Mouse (Mus musculus) E14TG2a.4 (cell line): Measurements from ENCODE around the gene Scgb1a1.

Experiments used
- H3K27me3 ChIP-seq: 2 replicates; pipeline ENCODE4 v1.6.1; 2014; ENCODE audit warnings: low read length, control low read depth; ENCODE audit not compliant: insufficient read depth
- H3K36me3 ChIP-seq: 2 replicates; pipeline ENCODE4 v1.6.1; 2014; ENCODE audit warnings: low read length, control low read depth; ENCODE audit not compliant: insufficient read depth
- H3K4me1 ChIP-seq: replicated peaks from 2 replicates; pipeline ENCODE4 v1.6.1; 2014; ENCODE audit warnings: low read depth, low read length, control low read depth
- H3K4me3 ChIP-seq: replicated peaks from 2 replicates; pipeline ENCODE4 v1.5.1; 2014; ENCODE audit warnings: mild to moderate bottlenecking, low read length
- H3K9me3 ChIP-seq: 2 replicates; pipeline ENCODE4 v1.6.1; 2014; ENCODE audit warnings: low read length, control low read depth
- CTCF ChIP-seq: conservative IDR thresholded peaks from 2 replicates; pipeline ENCODE4 v1.5.1; 2014; ENCODE audit warnings: low read length
- NANOG ChIP-seq: IDR thresholded peaks from 2 replicates; pipeline ENCODE4 v1.6.1; 2014; ENCODE audit warnings: borderline replicate concordance, low read length, mixed read lengths
- POU5F1 ChIP-seq: IDR thresholded peaks from 2 replicates; pipeline ENCODE4 v1.6.1; 2014; ENCODE audit warnings: low read length, borderline replicate concordance

Scgb1a1 gene

DNA sequence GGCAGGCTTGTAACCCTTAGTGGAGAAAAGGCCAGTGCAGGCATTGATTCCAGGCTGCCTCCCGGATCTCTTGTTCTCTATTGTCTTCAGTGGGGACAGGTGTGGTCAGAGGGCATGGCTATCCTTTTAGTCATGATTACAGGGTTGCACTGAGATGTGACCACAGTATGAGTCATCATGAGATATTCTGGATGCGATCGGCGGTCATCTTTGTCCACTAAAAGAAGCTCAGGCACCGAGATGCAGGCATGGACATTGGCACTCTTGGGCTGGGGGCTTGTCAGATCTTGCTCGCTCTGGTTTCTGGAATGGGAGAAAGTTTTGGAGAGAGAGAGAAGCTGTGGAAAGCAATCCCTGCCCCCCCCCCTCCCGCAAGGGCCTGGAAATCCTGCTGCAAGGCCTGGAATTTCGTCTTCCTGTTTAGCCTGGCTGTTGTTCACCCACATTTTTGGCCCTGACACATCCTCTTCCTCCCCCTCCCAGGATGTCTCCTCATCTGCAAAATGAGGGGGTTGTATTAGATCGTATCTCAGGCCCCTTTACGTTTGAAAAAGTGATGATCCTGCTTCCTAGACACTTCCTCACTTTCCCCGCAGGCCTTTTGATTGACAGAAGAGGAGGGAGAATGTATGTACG lies 13.9 kb downstream of the Scgb1a1 start:
- Histone ChIP-seq H3K36me3 (no peaks in the 10 kb centered on the region), H3K9me3 (no peaks in the 10 kb centered on the region), H3K4me3 (peak overlapping the region; percentile 24), H3K4me1 (peaks cover 63% of the 10 kb centered on the region), H3K27me3 (no peaks in the 10 kb centered on the region)
- TF ChIP-seq CTCF (no peak), POU5F1 (no peak), NANOG (no peak)

- Histone ChIP-seq H3K4me1 (peaks cover 52% of the 10 kb centered on the region), H3K36me3 (no peaks in the 10 kb centered on the region), H3K9me3 (no peaks in the 10 kb centered on the region), H3K4me3 (no peak overlapping the region), H3K27me3 (no peaks in the 10 kb centered on the region)
- TF ChIP-seq NANOG (no peak), CTCF (no peak), POU5F1 (no peak)
Measured at GRCm38 (mm10) chr19:9072157-9072530, 15.6 kb downstream of the Scgb1a1 start.

DNA sequence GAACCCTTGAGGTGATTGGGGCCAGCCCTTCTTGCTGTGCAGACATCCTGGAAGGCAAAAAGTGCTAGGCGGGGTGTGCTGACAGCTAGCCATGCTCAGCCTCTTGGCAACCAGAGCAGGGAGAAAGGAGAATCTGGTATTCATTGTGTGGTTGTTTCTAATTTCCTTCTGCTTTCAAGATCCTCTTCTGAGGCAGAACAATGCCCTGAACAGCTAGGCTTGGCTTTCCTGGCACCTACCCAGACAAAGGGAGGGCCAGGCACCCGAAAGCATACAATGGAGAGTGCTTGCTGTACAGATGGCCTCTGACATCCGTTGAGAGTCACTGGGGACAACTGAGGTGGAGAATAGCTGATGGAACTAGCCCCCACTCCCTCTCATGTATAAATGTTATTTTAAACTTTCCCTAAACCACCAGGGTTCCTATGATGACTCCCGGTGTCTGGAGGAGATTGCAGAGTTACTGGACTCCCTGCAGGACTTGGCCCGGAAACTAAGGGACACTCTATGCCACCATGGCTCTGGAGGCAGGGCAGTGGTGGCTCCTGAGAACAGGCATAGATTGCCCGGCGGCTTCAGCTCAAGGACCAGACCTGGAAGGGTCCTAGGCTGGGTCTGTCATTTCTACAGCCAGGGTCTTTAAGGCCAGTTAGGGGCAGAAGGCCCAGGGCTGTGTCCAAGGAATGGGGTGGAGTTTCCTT lies 16.2 kb downstream of the Scgb1a1 start:
- TF ChIP-seq POU5F1 (no peak), NANOG (no peak)
- Histone ChIP-seq H3K4me3 (no peak overlapping the region), H3K36me3 (no peaks in the 10 kb centered on the region), H3K9me3 (no peaks in the 10 kb centered on the region), H3K4me1 (peaks cover 50% of the 10 kb centered on the region), H3K27me3 (no peaks in the 10 kb centered on the region)

DNA sequence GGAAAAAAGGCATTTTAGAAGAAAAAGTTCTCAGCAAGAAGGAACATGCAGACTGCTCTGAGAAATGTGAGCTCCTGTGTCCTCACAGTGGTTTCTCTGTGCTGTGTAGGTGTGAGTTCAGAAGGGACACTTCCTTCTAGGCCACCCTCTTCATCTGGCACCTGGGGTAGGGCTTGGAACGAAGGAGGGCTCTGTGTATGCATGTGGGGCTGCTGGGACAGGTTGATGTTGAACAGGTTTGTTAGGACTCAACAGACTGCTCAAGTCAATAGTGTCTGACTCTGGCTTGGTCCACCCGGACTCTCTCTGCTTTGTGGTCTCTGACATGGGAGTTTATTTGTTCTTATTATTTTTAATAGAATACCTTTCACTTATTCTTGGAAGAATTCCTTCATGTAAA lies 17.4 kb downstream of the Scgb1a1 start:
- Histone ChIP-seq H3K4me1 (peaks cover 46% of the 10 kb centered on the region), H3K4me3 (no peak overlapping the region), H3K9me3 (no peaks in the 10 kb centered on the region), H3K27me3 (no peaks in the 10 kb centered on the region), H3K36me3 (no peaks in the 10 kb centered on the region)
- TF ChIP-seq NANOG (no peak), CTCF (no peak), POU5F1 (no peak)

DNA sequence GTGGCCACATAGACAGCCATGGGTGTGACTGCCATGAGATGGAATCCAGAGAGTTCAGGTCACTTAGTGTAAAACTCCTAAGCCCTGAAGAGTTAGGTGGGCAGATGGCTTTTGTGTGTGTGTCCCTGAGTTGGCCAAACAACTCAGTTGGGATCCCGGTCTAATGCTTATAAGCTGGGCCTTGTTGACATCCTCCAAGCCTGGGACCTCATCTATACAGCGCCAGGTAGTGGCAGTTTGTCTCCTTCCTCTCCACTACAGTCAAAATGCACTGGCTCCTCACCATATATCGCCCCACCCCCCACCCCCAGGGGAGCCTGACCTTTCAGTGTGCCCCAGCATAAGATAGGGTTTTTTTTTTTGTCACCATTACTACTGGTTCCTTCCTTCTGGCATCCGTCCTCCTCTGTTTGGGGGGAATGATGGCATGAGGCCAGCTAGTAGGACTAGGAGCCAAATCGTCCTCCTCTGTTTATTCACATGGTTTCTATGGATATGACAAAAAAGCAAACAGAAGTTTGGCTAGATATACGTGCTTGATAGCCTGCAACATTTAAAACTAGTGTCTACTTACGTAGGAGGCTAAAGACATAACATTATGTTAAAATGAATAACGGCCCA lies 18.0 kb downstream of the Scgb1a1 start:
- H3K4me1 ChIP-seq = peaks cover 41% of the 10 kb centered on the region
- no peaks in the 10 kb centered on the region for H3K9me3 ChIP-seq
- no peaks in the 10 kb centered on the region for H3K36me3 ChIP-seq
- no peak overlapping the region for H3K4me3 ChIP-seq
- TF ChIP-seq CTCF (no peak), NANOG (no peak), POU5F1 (no peak)
- H3K27me3 ChIP-seq = no peaks in the 10 kb centered on the region

DNA sequence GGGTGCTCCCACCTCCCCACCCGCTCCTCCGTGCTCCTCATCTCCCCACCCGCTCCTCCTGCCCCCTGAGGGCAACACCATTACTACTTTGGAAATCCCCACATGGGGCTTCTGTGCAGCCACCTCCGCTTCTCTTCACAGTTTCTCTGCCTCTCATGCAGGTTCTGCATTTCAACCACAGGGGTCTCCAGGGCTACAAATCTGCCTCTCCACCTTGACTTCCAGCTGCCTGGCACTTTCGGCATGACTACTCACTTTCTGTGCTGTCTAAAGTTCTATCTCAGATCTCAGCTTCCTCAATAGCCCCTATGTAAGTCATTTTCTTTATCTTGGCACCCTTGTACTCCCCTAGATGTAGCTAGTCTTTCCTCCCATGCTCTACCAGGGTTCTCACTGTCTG lies 20.5 kb downstream of the Scgb1a1 start:
- no peaks in the 10 kb centered on the region for H3K9me3 ChIP-seq
- peaks cover 26% of the 10 kb centered on the region for H3K4me1 ChIP-seq
- TF ChIP-seq NANOG = no peak
- no peak for TF ChIP-seq POU5F1
- no peak for TF ChIP-seq CTCF
- no peaks in the 10 kb centered on the region for H3K36me3 ChIP-seq
- H3K4me3 ChIP-seq = no peak overlapping the region
- no peaks in the 10 kb centered on the region for H3K27me3 ChIP-seq

DNA sequence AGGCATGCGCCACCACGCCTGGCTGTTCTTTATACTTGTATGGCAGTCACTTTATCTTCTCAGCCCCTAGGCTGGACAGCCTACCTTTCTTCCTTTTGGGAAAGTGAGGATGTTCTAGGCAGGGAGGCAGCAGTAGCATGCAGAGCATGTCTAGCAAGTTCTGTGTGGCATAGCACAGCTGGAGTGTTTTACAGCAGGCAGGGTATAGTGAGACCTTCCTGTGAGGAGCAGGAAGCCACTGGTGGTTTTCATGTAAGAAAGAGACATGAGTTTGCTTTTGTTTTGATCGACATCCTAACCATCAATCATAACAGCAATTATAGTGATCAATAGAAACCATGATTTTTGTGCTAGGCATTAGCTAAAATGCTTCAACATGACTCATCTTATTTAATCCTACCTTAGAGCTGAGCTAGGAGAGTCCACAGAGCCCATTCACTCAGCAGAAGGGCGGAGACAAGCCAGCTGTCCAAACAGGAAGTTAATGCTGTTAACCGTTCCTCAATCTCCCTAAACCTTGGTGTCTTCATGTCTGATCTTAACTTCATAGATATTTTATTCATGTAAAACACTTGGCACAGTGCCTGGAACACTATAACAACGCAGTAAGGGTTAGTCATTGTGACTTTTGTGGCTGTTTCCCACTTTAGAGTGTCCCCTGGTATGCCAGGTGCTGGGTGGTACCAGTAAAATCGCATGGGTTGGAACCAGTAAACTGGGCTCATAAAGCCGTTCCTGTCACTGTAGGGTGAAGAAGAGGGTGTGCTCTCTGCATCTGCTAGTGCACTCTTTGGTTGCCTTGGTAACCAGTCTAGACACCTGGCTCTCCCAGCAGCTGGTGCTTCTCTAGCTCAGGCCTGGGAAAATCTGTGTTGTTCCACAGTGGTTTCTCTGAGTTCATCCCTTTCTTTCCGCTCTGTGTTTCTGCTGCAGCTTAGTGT lies 21.9 kb downstream of the Scgb1a1 start:
- peaks cover 28% of the 10 kb centered on the region for H3K4me1 ChIP-seq
- TF ChIP-seq CTCF = no peak
- no peak for TF ChIP-seq NANOG
- no peak for TF ChIP-seq POU5F1
- no peaks in the 10 kb centered on the region for H3K36me3 ChIP-seq
- no peak overlapping the region for H3K4me3 ChIP-seq
- no peaks in the 10 kb centered on the region for H3K27me3 ChIP-seq
- no peaks in the 10 kb centered on the region for H3K9me3 ChIP-seq

DNA sequence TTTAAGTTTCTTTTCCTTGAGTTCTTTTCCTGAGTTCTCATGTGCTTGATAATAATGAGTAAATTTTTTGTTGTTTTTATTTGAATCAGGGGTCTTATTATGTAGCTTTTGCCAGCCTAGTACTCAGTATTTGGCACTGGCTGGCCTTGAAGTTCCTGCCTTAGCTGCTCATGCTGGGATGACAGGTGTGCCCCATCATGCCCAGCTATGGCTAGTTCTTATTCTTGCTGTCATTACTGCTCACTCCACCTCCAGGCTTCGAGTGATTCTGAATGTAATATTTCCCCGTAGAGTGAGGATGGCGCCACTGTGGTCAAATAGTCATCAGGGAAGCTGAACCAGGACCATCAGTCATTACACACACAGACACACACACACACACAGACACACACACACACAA lies 23.9 kb downstream of the Scgb1a1 start:
- peaks cover 30% of the 10 kb centered on the region for H3K4me1 ChIP-seq
- H3K36me3 ChIP-seq = no peaks in the 10 kb centered on the region
- H3K27me3 ChIP-seq = no peaks in the 10 kb centered on the region
- H3K4me3 ChIP-seq = no peak overlapping the region
- no peaks in the 10 kb centered on the region for H3K9me3 ChIP-seq
- TF ChIP-seq NANOG (no peak), POU5F1 (no peak)
